Mouse (Mus musculus): ENCODE results near the gene Tmem219.

DNA sequence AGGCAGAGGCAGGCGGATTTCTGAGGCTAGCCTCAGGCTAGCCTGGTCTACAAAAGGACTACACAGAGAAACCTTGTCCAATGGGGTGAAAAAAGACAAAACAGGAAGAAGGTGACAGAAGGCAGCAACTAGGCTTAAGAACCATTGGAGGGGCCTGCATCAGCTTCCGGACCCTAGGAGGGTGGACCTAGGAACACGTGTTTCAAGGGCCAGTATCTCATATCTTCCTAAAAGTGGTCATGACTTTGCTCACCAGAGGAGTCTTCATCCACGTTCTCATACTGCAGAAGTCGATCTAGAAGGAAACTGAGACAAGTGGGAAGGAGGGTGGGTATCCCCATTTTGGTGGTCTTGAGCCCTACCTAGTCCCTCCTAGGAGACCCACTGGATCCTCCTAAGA, 61.7 kb downstream of the Tmem219 start:
- TF ChIP-seq ZNF384 (IDR thresholded peaks at IDR 0.05; ENCODE audit: low read depth, low read length) (no peak), HCFC1 (IDR thresholded peaks at IDR 0.05; ENCODE audit: borderline replicate concordance, insufficient read depth, low read length) (no peak)
